In genomic region chr19:28927396-28927795, GRCm38 (mm10) we compare ENCODE assay signal across 30 mouse cellular contexts. TPM values are rescaled to one million over a fixed set of nuclear protein-coding genes. Genes with fewer than 3 reads are reported as not detected.
DNase-seq lines count a peak whose midpoint lies in the region; ATAC-seq lines count a peak whose summit lies in the region.
"Had no signal": no experiment of that assay in that cellular context is flagged by ENCODE, and none has a peak within 500 bp of the region (broad histone marks: within the 10 kb centered on the region; RNA-seq: fewer than 3 reads in every experiment).

No protein-coding gene starts in this region.

- peak overlapping the region; percentile 42; the same call in 1 of the 2 replicates for H3K27ac ChIP-seq in heart, embryonic 10.5 days
- peak overlapping the region; percentile 67 for H3K27ac ChIP-seq in heart, embryonic 16.5 days (ENCODE audit: low read length)
- H3K27ac ChIP-seq: forebrain, embryonic 15.5 days; hindbrain, embryonic 12.5 days; hindbrain, postnatal 0 days; intestine, embryonic 15.5 days; layer of hippocampus, adult 2 months; lung, embryonic 15.5 days; midbrain, embryonic 13.5 days; neural tube, embryonic 13.5 days; stomach, postnatal 0 days had no signal

- H3K4me1 ChIP-seq in heart, embryonic 10.5 days: peaks cover 8% of the 10 kb centered on the region
- H3K4me1 ChIP-seq in heart, embryonic 16.5 days (ENCODE audit: control insufficient read depth, insufficient read depth, low read length): peaks cover 11% of the 10 kb centered on the region
- H3K4me1 ChIP-seq in megakaryocyte, embryonic 14.5 days: peaks cover 45% of the 10 kb centered on the region
- H3K4me1 ChIP-seq: forebrain, embryonic 15.5 days; hindbrain, embryonic 12.5 days; intestine, embryonic 15.5 days; lung, embryonic 15.5 days; midbrain, embryonic 13.5 days; neural tube, embryonic 13.5 days had no signal

- 13% methylated on average over 4 of the region's 4 CpGs for WGBS in heart, embryonic 10.5 days
- WGBS in heart, embryonic 16.5 days: 17% methylated on average over 4 of the region's 4 CpGs

- no peak for ATAC-seq in heart, embryonic 16.5 days (replicated peaks; ENCODE audit: extremely low read depth, insufficient read depth, low FRiP score)
- ATAC-seq in megakaryocyte, adult 5-6 weeks (ENCODE audit: poor library complexity, severe bottlenecking): no peak
- ATAC-seq: forebrain, embryonic 15.5 days; hindbrain, postnatal 0 days; intestine, embryonic 15.5 days; midbrain, embryonic 13.5 days had no signal

- no peaks in the 10 kb centered on the region for H3K27me3 ChIP-seq in heart, embryonic 10.5 days (ENCODE audit: insufficient read depth, poor library complexity, severe bottlenecking)
- H3K27me3 ChIP-seq in heart, embryonic 16.5 days (ENCODE audit: control insufficient read depth, insufficient read depth, low read length): no peaks in the 10 kb centered on the region
- no peaks in the 10 kb centered on the region for H3K27me3 ChIP-seq in megakaryocyte, embryonic 14.5 days (replicated peaks)
- H3K27me3 ChIP-seq: CH12.LX; forebrain, embryonic 15.5 days; hindbrain, embryonic 12.5 days; intestine, embryonic 15.5 days; lung, embryonic 15.5 days; midbrain, embryonic 13.5 days; neural tube, embryonic 13.5 days had no signal

- no peaks in the 10 kb centered on the region for H3K36me3 ChIP-seq in heart, embryonic 10.5 days
- no peaks in the 10 kb centered on the region for H3K36me3 ChIP-seq in heart, embryonic 16.5 days (ENCODE audit: control insufficient read depth, insufficient read depth)
- no peaks in the 10 kb centered on the region for H3K36me3 ChIP-seq in megakaryocyte, embryonic 14.5 days (replicated peaks; ENCODE audit: low read length)
- H3K36me3 ChIP-seq: forebrain, embryonic 15.5 days; hindbrain, embryonic 12.5 days; intestine, embryonic 15.5 days; lung, embryonic 15.5 days; midbrain, embryonic 13.5 days; neural tube, embryonic 13.5 days had no signal

- no peak for DNase-seq in heart, embryonic 10.5 days (ENCODE audit: low spot score)
- DNase-seq in heart, postnatal 36 days: no peak
- DNase-seq in heart, postnatal 25 days (ENCODE audit: low spot score): no peak
- peak; percentile 54 for DNase-seq in yolk sac, embryonic 10.5 days (ENCODE audit: low spot score)
- DNase-seq: adrenal gland, adult 8-10 months; cerebellum, adult 8-10 months; cerebellum, postnatal 25 days; heart, postnatal 14 days; kidney, postnatal 36 days; layer of hippocampus, postnatal 36 days; left cerebral cortex, postnatal 4 days; lung, postnatal 36 days; right cerebral cortex, postnatal 25 days; spleen, adult 18-20 months; thymus, adult 18-20 months; thymus, postnatal 25 days had no signal

- no peak overlapping the region for H3K4me3 ChIP-seq in heart, embryonic 10.5 days
- H3K4me3 ChIP-seq in heart, embryonic 16.5 days (ENCODE audit: low read length): no peak overlapping the region
- peak overlapping the region; percentile 17 for H3K4me3 ChIP-seq in megakaryocyte, embryonic 14.5 days (replicated peaks)
- H3K4me3 ChIP-seq: forebrain, embryonic 15.5 days; hindbrain, embryonic 12.5 days; intestine, embryonic 15.5 days; layer of hippocampus, adult 2 months; lung, embryonic 15.5 days; midbrain, embryonic 13.5 days; neural tube, embryonic 13.5 days had no signal

- no peaks in the 10 kb centered on the region for H3K9me3 ChIP-seq in heart, embryonic 10.5 days
- no peaks in the 10 kb centered on the region for H3K9me3 ChIP-seq in heart, embryonic 16.5 days (replicated peaks; ENCODE audit: control insufficient read depth, low read length)
- peaks cover 5% of the 10 kb centered on the region; the same call in 1 of the 2 replicates for H3K9me3 ChIP-seq in megakaryocyte, embryonic 14.5 days
- H3K9me3 ChIP-seq: forebrain, embryonic 15.5 days; intestine, embryonic 15.5 days; lung, embryonic 15.5 days; midbrain, embryonic 13.5 days had no signal

- intact Hi-C loops in heart, postnatal 36 days (cut with DNase I): no loop called here
- intact Hi-C loops in heart, postnatal 25 days (cut with DNase I): loop anchor here (10.0 kb wide), 1 partner anchor 153 kb away; no protein-coding TSS in a partner anchor

- H3K9ac ChIP-seq in heart, embryonic 16.5 days (ENCODE audit: low read length): no peak overlapping the region
- H3K9ac ChIP-seq: forebrain, embryonic 15.5 days; hindbrain, embryonic 12.5 days; intestine, embryonic 15.5 days; lung, embryonic 15.5 days; midbrain, embryonic 13.5 days; neural tube, embryonic 13.5 days had no signal

- H3K4me2 ChIP-seq in heart, embryonic 16.5 days (ENCODE audit: low read depth, low read length): no peak overlapping the region
- H3K4me2 ChIP-seq: forebrain, embryonic 15.5 days; hindbrain, embryonic 12.5 days; intestine, embryonic 15.5 days; lung, embryonic 15.5 days; midbrain, embryonic 13.5 days; neural tube, embryonic 13.5 days had no signal

RNA-seq across cellular contexts. Expression of gene Plpp6, which starts 36.4 kb away (rescaled TPM):
- 4.6 and 6.1 TPM in 2 replicates for polyA plus RNA-seq in heart, embryonic 10.5 days (2016; fragmentation: Nextera tagmentation; extraction: Ambion mirVana)
- 1 to 10 TPM; 6.2 to 7.2 TPM for total RNA-seq in heart, postnatal 36 days (2021)
- 7.9 and 8.8 TPM in 2 replicates for polyA plus RNA-seq in heart, embryonic 16.5 days (2015; fragmentation: Nextera tagmentation; extraction: Ambion mirVana)
- 1 to 10 TPM; 5.9 to 6.8 TPM for total RNA-seq in heart, postnatal 25 days (2021)
- 5.6 and 7.0 TPM in 2 replicates for polyA plus RNA-seq in megakaryocyte, embryonic 14.5 days (2012; ENCODE audit: insufficient read depth, low replicate concordance)
- total RNA-seq in megakaryocyte, adult 5-6 weeks (2015): 15.6 and 16.1 TPM in 2 replicates
- total RNA-seq in megakaryocyte, adult 5-6 weeks (2017): 6.7 and 7.2 TPM in 2 replicates

RNA-seq across cellular contexts. Expression of gene 4430402I18Rik, which starts 40.2 kb away (rescaled TPM):
- 2.1 and 5.7 TPM in 2 replicates for polyA plus RNA-seq in heart, embryonic 10.5 days (2016; fragmentation: Nextera tagmentation; extraction: Ambion mirVana)
- 10 to 100 TPM; 22.9 to 25.9 TPM for total RNA-seq in heart, postnatal 36 days (2021)
- polyA plus RNA-seq in heart, embryonic 16.5 days (2015; fragmentation: Nextera tagmentation; extraction: Ambion mirVana): 11.0 and 11.2 TPM in 2 replicates
- total RNA-seq in heart, postnatal 25 days (2021): 10 to 100 TPM; 20.9 to 25.4 TPM
- polyA plus RNA-seq in megakaryocyte, embryonic 14.5 days (2012; ENCODE audit: insufficient read depth, low replicate concordance): not detected in 2 replicates
- 0.11 TPM in 1 of 2 replicates, not detected in the other for total RNA-seq in megakaryocyte, adult 5-6 weeks (2015)
- total RNA-seq in megakaryocyte, adult 5-6 weeks (2017): 0.11 TPM in 1 of 2 replicates, not detected in the other
- total RNA-seq: megakaryocyte-erythroid progenitor cell, adult 5-6 weeks had no signal

Comparison
In these comparisons a context has a peak if more than half of its experiments do, and no peak if none do; other contexts are left out.
1. RNA of gene 4430402I18Rik, which starts 40.2 kb away (total RNA-seq): 22.9 to 25.9 TPM in heart, postnatal 36 days and 20.9 to 25.4 TPM in heart, postnatal 25 days; 0.11 TPM in megakaryocyte, adult 5-6 weeks; every median in the first group is over 10 times any median in the second.